Mouse (Mus musculus): ENCODE data around the gene Cx3cl1. TPM values are rescaled to one million over a fixed set of nuclear protein-coding genes. Genes with fewer than 3 reads are reported as not detected.

The Cx3cl1 gene
- polyA plus RNA-seq, 1 experiment = 33.8 TPM

DNA sequence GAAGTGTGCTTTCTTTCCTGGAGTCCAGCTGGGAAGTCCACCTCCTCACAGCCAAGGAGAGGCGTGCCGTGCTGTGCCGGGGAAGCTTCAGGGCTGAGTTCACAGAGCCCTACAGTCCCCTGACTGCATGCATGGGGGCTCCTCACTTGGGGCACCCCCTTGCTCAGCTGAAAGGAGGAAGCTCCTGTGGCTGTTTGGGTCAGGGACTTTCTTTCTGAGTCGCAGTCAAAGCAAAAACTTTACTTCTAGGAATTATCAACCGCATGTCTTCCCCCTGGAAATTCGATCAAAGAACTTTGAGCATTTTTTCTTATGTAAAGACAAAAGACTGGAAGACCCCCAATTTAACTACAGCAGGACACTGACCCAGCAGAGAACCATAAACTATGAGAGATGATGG is 32.0 kb upstream of the Cx3cl1 start:
- DNase-seq = no peak
- H3K36me3 ChIP-seq (ENCODE audit: control insufficient read depth, insufficient read depth, low read length) = no peaks in the 10 kb centered on the region
- no peaks in the 10 kb centered on the region for H3K27me3 ChIP-seq (ENCODE audit: control insufficient read depth, insufficient read depth, low read length)
- peaks cover 3% of the 10 kb centered on the region; the same call in 1 of the 2 replicates for H3K4me1 ChIP-seq (replicated peaks; ENCODE audit: control insufficient read depth, insufficient read depth, low read length)
- H3K27ac ChIP-seq (ENCODE audit: control insufficient read depth, insufficient read depth, low read length) = no peak overlapping the region
- 64% methylated on average over 6 of the region's 6 CpGs for WGBS
- no peak overlapping the region for H3K4me3 ChIP-seq (ENCODE audit: control insufficient read depth, insufficient read depth, low read length)
- TF ChIP-seq POLR2A (IDR thresholded peaks at IDR 0.05; ENCODE audit: control insufficient read depth, extremely low read depth, insufficient read depth, low read length, poor library complexity) (no peak), CTCF (IDR thresholded peaks at IDR 0.05; ENCODE audit: borderline replicate concordance, control insufficient read depth, extremely low read depth, insufficient read depth, low read length, poor library complexity) (no peak)

DNA sequence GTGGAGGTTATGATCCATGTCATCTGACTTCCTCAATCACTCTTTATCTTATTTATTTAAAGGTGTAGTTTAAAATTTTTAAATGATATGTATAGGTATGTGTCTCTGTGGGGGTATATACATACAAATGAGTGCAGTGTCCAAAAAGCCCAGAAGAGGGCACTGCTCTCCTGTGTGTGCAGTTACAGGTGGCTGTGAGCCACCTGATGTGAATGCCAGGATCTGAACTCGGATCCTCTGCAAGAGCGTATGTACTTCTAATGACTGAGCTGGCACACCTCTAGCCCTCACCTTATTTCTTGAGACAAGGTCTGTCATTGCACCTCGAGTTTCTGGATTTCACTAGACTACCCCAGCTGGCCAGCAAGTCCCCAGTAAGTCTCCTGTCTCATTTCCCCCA is 31.2 kb upstream of the Cx3cl1 start:
- Histone ChIP-seq H3K27ac (ENCODE audit: control insufficient read depth, insufficient read depth, low read length) (no peak overlapping the region), H3K4me1 (replicated peaks; ENCODE audit: control insufficient read depth, insufficient read depth, low read length) (peaks cover 3% of the 10 kb centered on the region; the same call in 1 of the 2 replicates), H3K36me3 (ENCODE audit: control insufficient read depth, insufficient read depth, low read length) (no peaks in the 10 kb centered on the region), H3K4me3 (ENCODE audit: control insufficient read depth, insufficient read depth, low read length) (no peak overlapping the region), H3K27me3 (ENCODE audit: control insufficient read depth, insufficient read depth, low read length) (no peaks in the 10 kb centered on the region)
- TF ChIP-seq CTCF (IDR thresholded peaks at IDR 0.05; ENCODE audit: borderline replicate concordance, control insufficient read depth, extremely low read depth, insufficient read depth, low read length, poor library complexity) (no peak), POLR2A (IDR thresholded peaks at IDR 0.05; ENCODE audit: control insufficient read depth, extremely low read depth, insufficient read depth, low read length, poor library complexity) (no peak)
- no peak for DNase-seq
- 92% methylated on average over 3 of the region's 3 CpGs for WGBS

DNA sequence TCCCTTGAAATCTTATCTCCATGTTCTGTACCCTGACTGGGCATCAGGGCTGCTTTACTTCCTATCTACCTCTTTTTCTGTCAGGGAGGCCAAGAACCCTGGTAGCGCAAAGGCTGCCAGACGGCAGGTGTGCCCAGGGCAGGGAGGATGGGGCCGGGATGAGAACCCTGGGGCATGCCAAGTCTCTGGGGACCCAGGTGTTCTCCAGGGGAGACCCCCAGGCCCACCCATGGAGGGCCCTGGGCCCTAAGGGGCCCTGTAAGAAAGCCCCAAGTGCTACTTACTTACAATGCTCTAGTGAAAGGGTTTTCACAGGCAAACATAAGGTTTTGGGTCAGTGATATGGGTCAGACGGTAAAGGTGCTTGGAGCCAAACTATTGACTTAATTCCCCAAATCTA is 30.1 kb upstream of the Cx3cl1 start:
- Histone ChIP-seq H3K4me3 (ENCODE audit: control insufficient read depth, insufficient read depth, low read length) (no peak overlapping the region), H3K27ac (ENCODE audit: control insufficient read depth, insufficient read depth, low read length) (no peak overlapping the region), H3K36me3 (ENCODE audit: control insufficient read depth, insufficient read depth, low read length) (no peaks in the 10 kb centered on the region), H3K27me3 (ENCODE audit: control insufficient read depth, insufficient read depth, low read length) (no peaks in the 10 kb centered on the region), H3K4me1 (replicated peaks; ENCODE audit: control insufficient read depth, insufficient read depth, low read length) (0 out of 2 replicates have a peak, but pooled peaks cover 3% of the 10 kb centered on the region)
- WGBS = 92% methylated on average over 4 of the region's 4 CpGs
- TF ChIP-seq POLR2A (IDR thresholded peaks at IDR 0.05; ENCODE audit: control insufficient read depth, extremely low read depth, insufficient read depth, low read length, poor library complexity) = no peak
- TF ChIP-seq CTCF (IDR thresholded peaks at IDR 0.05; ENCODE audit: borderline replicate concordance, control insufficient read depth, extremely low read depth, insufficient read depth, low read length, poor library complexity) = no peak
- DNase-seq = no peak

DNA sequence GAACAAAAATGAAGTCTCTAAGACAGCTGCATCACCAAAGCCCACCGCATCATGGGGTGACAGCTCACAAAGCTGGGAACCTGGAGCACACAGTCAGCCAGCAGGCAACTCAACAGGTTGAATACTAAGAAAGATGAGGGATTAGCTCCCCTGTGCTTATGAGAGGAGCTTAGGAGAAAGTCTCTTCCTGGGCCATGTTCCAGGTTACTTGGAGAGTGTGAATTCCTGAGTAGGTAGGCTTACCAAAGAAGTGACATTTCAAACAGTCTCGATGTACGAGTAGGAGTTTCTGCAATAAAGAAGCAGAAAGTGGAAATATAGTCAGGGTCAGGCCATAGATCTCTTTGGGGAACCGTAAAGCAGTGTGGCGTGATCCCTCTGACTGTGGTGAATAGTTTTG is 27.3 kb upstream of the Cx3cl1 start:
- TF ChIP-seq POLR2A (IDR thresholded peaks at IDR 0.05; ENCODE audit: control insufficient read depth, extremely low read depth, insufficient read depth, low read length, poor library complexity) = no peak
- no peak for TF ChIP-seq CTCF (IDR thresholded peaks at IDR 0.05; ENCODE audit: borderline replicate concordance, control insufficient read depth, extremely low read depth, insufficient read depth, low read length, poor library complexity)
- 95% methylated on average over 5 of the region's 5 CpGs for WGBS
- H3K36me3 ChIP-seq (ENCODE audit: control insufficient read depth, insufficient read depth, low read length) = no peaks in the 10 kb centered on the region

DNA sequence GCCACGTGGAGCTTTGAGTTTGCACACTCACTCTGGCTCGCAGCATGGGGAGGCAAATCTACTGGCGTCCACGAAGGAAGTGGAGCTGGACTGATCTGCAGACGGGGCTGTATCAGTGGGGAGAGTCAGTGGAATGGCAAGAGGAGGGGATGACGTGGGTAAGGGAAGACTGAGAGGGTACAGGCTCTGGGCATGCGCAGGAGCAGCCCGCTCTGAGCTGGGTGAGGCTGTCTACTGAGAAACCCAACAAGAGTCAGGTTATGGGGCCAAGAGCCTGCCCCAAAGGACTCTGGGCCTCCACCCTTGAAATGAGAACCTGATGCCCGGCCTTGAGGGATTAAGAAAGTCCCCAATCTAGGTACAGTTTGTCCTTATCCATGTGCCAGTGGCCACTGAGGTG is 26.8 kb upstream of the Cx3cl1 start:
- Histone ChIP-seq H3K27me3 (ENCODE audit: control insufficient read depth, insufficient read depth, low read length) (no peaks in the 10 kb centered on the region), H3K4me1 (replicated peaks; ENCODE audit: control insufficient read depth, insufficient read depth, low read length) (no peaks in the 10 kb centered on the region), H3K27ac (ENCODE audit: control insufficient read depth, insufficient read depth, low read length) (no peak overlapping the region), H3K36me3 (ENCODE audit: control insufficient read depth, insufficient read depth, low read length) (no peaks in the 10 kb centered on the region), H3K4me3 (ENCODE audit: control insufficient read depth, insufficient read depth, low read length) (no peak overlapping the region)
- WGBS = 90% methylated on average over 9 of the region's 9 CpGs
- no peak for DNase-seq
- no peak for TF ChIP-seq CTCF (IDR thresholded peaks at IDR 0.05; ENCODE audit: borderline replicate concordance, control insufficient read depth, extremely low read depth, insufficient read depth, low read length, poor library complexity)
- TF ChIP-seq POLR2A (IDR thresholded peaks at IDR 0.05; ENCODE audit: control insufficient read depth, extremely low read depth, insufficient read depth, low read length, poor library complexity) = no peak

More for the DNA sequence above, 27.3 kb upstream of the Cx3cl1 start:
- Histone ChIP-seq H3K4me3 (ENCODE audit: control insufficient read depth, insufficient read depth, low read length) (no peak overlapping the region), H3K27me3 (ENCODE audit: control insufficient read depth, insufficient read depth, low read length) (no peaks in the 10 kb centered on the region), H3K4me1 (replicated peaks; ENCODE audit: control insufficient read depth, insufficient read depth, low read length) (0 out of 2 replicates have a peak, but pooled peaks cover 3% of the 10 kb centered on the region), H3K27ac (ENCODE audit: control insufficient read depth, insufficient read depth, low read length) (no peak overlapping the region)
- no peak for DNase-seq

DNA sequence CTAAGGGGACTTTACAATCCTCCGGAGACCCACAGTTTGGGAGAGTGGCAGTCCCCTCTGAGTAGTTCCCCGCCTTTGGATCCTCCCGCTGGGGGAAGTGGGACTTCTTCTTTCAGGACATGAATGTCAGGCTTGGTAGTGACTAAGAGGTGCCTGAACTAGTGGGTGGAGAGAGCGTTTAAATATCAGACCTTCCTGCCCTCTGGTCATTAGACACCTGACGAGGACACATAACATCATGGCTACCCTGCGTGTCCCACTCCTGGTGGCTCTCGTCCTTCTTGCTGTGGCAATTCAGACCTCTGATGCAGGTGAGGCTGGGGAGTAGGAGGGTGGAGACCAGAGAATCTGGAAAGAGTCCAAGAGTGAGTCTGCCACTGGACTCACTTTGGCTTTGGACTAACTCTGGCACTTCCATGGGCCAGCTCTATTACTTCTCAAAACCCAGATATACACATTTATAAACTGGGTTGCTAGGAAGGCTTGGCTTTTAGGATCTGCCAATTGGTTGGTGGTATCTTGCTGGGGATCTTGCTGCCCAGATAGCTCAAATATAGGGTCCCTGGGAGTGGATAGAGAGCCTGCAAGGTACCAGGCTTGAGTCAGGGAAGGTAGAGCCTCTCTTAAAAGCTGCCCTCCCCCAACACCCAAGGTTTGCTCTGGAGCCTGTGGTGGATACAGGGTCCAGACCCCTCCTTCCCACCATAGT is 26.2 kb upstream of the Cx3cl1 start, which contains the start of gene Ccl22:
Gene Ccl22, plus strand, starts transcription at position 115 of the 709 bp plus-strand sequence.
- WGBS = 93% methylated on average over 7 of the region's 7 CpGs
- no peak for TF ChIP-seq POLR2A (IDR thresholded peaks at IDR 0.05; ENCODE audit: control insufficient read depth, extremely low read depth, insufficient read depth, low read length, poor library complexity)
- no peak for TF ChIP-seq CTCF (IDR thresholded peaks at IDR 0.05; ENCODE audit: borderline replicate concordance, control insufficient read depth, extremely low read depth, insufficient read depth, low read length, poor library complexity)
- DNase-seq = no peak
- Histone ChIP-seq H3K27ac (ENCODE audit: control insufficient read depth, insufficient read depth, low read length) (no peak within 1 kb of the TSS), H3K36me3 (ENCODE audit: control insufficient read depth, insufficient read depth, low read length) (no peaks in the 10 kb centered on the region), H3K27me3 (ENCODE audit: control insufficient read depth, insufficient read depth, low read length) (no peaks in the 10 kb centered on the region), H3K4me3 (ENCODE audit: control insufficient read depth, insufficient read depth, low read length) (no peak within 1 kb of the TSS), H3K4me1 (replicated peaks; ENCODE audit: control insufficient read depth, insufficient read depth, low read length) (no peaks in the 10 kb centered on the region)
